Mouse (Mus musculus): Measurements from ENCODE around the gene Pacsin1.
"Not testable (repeated sequence)": the region's sequence is repeated elsewhere in the genome, so short reads cannot be mapped to it uniquely, and the experiment has no call there.

Gene Pacsin1

DNA sequence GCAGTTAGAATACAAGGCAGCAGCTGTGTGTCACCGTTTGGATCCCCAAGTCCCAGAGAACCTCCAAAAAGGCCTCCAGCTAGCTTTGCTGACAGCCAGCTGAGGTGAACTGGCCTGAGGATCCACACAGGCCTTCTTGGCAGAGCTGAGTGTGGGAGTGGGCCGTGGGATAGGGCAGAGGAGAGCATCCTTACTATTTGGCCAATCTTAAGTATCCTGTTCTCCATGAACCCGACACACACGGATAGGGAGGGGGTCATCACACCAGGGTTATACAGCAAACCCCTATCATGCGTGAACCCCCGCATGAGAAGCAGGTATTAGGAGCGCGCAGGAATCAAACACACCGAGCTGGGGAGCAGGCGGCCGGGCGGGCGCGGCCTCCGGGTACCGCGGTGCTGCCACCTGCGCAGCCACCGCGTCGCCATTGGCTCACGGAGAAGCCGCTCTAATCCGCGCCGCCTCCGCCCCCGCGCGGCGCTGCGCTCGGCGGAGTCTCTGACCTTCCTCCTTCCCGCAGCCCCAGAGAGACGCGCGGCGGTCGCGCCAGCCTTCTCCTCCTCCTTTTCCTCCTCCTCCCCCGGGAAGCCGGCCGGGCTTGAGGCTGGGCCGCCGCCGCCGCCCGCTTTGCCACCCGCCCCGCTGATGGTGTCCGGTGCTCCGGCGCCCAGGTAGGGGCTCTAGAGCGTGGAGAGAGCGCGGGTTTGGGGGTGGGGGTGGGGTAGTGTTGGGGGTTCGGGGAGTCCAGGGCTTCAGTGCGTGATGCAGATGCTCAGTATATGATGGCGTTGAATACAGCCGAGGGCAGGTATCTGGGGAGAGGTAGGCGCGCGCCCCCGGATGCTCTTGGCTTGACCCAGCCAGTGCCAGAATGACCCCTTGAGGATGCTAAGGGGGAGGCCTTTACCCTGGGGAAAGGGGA, at the start of gene Pacsin1:
Gene Pacsin1 (plus strand): TSS at position 421 of the 922 bp plus-strand sequence.
- DNase-seq: peak; percentile 93

DNA sequence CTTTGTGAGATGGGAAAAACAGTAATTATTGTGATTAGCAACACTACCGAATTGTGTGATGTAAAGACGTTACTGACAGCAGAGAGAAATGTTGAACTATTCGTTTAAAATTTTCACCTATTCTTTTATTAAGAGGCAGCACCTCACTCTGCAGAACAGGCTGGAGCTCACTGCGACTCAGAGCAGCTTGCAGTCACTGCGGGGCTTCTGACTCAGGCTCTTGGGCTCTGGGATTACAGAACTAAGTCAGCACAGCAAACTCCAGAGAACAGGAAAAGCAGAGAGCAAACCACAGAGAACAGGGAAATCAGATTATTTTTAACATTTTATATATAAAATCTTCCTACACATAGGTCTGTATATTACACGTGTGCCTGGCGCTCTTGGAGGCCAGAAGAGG, 45.7 kb upstream of the Pacsin1 start:
- DNase-seq: no peak

DNA sequence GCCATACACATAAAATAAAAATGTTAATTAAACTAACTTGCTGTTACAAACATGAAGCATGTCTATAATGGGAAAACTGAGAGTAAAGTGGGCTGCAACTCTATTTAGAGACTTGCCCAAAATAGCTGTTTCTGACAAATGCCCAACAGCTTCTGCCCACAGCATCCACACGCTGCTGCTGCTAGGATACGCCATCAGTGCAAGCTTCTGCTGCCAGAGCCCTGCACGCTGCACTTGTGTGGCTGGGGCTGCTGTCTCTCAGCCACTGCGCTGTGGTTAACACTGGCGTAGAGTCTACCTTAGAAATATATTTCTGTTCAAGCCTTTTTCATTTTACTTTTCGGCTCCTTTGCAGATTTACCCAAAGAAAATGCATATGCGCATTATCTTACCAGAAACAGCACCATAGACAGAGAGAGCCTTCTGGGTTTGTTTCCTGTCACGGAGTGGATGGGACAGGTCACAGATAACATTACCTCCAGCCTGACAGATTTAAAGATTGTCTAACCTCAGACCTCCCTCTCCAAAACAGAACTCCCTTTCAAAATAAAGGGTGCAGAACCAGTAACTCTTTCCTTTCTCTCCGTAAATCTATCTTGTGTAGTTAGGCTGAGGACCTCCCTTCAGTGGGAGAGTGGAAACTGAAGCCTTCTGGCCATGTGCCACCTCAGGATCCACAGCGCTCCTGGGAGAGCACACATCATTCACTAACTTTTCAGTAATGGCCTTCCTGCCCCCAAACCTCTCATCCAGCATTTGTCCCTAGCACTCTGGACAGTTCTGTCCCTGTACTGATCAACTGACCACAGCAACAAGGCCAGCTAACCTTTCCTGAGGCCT, 44.4 kb upstream of the Pacsin1 start:
- DNase-seq: no peak

DNA sequence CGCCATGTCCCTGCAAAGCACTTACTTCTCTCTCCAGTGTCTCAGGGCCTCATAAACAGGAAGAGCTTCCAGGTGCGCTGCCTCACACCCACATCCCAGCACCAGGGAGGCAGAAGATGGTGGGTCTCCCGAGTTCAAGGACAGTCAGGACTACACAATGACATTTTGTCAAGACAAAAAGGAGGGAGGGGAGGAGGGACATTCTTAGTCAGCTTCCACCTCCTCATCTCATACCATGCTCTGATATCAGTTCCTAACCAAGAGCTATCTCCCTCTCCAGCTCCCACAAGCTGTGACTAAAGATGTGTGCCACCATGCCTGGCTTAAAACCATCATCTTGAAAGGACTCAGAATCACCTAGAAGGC, 43.8 kb upstream of the Pacsin1 start:
- no peak for DNase-seq

DNA sequence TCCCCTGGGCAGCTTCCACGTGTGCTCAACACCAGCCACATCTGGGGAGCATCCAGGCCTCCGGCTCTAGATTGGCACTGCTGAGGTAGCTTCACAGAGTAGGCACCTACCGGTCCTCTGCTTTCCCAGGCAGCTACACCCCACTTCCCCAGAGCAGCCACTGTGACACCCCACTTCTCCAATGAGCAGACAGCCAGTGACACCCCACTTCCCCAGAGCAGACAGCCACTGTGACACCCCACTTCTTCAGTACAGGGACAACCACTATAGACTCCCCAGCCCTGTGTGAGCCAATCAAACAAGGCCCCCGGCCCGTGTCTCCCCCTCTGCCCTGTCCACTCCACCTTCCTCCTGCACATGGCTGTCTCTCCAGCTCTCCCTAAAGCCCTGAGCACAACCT, 43.3 kb upstream of the Pacsin1 start:
- DNase-seq: no peak

DNA sequence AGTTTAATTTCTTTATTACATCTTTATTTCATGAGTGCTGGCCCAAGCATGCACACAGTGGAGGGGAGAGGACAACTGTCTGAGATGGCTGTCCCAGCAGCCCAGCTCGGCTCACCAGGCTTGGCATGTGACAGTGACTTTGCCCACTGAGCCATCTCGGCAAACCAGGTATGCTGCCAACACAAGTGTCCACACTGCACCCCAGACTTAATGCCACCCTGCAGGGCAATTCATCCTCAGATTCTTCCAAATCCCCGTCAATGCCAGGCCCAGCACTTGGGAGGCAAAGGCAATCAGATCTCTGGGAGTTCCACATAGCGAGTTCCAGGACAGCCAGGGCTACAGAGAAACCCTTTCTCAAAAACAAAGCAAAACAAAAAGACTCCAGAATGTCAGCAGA, 42.3 kb upstream of the Pacsin1 start:
- DNase-seq: peak; percentile 69

DNA sequence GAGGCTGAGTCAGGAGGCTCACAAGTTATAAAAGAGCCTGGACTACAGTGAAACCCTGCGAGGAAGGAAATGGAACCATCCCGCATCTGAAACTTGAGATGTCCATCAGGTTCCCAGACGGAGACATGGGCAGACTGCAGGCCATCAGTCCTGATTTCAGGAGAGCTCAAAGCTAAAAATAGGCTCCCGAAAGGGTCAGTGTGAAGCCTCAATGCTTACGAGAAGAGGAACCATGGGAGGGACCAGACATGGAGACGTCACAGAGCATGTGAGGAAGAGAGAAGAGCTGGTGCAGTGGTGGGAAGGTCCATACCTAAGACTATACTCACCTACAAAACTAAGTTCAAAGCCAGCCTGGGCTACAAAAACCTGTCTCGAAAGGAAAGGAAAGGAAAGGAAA, 39.9 kb upstream of the Pacsin1 start:
- no peak for DNase-seq

DNA sequence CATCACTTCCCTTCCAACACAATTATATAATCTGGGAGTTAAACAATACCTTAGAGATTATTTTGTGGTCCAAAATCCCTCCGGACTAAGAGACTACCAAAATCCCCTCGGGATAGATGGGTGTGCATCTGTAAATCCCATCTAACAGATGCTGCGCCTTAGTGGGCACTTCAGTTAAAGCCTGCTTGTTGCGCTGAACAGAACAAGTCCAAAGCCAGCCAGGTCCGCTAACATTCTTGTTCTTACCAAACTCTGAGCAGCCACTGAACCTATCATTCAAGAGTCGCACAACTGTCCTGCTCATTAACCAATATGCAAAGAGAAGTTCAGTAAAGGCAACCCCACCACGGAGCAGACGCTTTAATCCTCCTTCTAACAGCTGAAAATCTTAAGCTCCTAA, 34.1 kb upstream of the Pacsin1 start:
- DNase-seq: no peak

DNA sequence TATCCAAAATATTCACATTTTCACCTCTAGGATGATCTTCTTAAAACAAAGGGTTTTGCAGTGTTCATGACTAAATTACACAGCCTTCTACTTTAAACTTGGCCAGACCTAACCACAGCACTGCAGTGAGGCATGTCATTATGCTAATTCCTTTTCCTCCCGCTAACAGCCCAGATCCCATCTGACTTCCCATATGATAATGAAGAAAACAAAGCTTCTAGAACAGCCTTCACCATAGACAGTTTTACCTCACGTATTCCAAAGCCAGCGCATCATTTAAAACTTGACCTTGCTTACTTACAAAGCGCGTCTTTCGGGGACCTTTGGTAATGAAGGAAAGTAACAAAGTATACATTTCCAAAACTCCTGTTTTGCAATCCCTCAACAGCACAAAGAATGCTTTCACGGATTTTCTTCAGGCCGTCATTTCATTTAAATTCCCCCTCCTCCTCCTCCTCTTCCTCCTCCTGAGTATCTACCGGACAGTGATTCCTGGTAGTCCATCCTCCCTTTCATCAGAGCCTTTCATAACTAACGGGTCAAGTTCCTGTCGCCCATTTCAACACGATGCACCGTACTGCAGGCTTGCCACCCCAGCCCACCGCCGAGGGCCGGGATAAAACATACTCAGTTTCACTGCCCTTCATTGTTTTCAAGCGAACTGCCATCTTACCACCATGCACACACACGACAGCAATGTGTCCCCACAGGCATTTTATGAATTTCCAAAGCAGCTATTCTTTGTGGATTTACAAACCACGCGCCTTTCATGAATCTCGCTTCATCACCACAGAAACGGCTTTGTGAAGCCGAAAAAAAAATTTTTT, 33.4 kb upstream of the Pacsin1 start:
- DNase-seq: no peak

DNA sequence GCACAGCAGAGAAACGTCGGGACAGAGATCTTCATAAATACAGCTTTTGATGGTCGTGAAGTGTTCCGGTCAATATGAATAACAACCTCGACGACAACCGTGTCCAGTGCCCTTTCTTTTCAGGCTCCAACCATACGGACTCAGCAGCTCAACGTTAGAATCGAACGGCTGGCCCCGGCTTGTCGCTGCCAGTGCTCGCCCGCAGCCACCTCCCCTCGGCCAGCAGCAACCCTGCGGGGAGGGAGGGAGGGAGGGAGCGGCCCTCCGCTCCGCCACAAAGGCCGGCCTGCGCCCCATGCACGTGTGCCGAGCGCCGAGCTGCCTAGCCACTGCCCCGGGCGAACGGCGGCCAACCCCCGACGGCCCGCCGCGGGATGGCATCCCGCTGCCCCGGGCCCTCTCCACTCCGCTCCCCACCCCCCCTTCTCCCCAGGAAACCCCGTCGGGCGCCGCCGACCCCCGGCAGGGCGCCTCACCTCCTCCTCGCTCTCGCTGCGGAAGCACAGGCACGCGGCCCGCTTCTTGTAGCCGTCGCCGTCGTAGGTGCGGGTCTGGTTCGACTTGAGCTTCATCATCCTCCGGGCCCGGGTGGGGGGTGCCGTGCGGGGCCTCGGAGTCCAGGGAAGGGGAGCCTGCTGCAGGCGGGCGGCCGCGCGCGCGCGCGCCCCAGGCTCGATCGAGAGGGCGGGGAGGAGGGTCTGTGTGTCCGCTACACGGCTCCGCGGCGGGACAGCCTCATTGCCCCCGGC, 32.5 kb upstream of the Pacsin1 start:
- DNase-seq: peak; percentile 70

DNA sequence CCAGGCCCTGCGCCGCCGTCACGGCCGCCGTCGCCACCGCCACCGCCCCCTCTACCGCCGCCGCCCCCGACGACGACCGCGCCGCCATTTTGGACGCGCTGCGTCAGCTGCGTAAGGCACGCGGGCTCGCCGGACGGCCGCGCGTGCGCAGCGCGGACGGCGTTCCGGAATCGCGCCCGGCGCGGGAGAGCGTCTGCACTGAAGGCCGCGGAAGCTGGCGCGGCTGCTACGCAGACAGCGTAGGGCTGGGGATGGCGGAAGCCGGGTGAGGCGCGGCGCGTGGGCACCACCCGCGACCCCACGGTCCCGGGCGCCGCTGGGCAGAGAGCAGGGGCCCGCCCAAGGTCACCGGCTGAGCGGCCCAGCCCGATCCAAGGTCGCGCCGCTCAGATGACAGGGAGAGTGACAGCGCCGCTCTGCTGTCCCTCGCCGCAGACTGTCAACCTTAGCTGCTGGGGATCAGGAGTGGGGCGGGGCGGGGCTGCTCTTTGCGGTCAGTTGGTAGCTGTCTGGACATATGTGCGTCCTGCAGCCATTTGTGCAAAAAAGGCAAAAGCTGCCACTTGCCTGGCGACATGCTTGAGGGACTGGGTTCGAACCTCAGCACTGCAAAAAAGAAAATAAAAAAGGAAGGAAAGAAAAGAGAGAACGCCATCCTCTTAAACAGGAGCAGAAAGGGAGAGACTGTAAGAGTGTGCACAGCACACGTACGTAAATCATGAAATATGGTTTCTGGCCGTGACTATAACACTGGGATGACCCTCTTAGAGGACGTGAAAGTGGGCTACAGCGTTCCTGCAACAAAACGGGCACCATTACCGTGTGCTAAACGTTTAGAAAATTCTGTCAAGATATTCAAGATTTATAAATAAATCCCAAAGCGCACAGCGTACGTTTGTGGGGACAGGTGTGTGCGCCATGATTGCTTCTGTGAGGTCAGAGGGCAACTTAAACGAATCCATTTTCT, 31.7 kb upstream of the Pacsin1 start, which contains the start of gene Nudt3:
Gene Nudt3 (minus strand): TSS at position 136 of the 967 bp plus-strand sequence.
- DNase-seq: peak; percentile 94

DNA sequence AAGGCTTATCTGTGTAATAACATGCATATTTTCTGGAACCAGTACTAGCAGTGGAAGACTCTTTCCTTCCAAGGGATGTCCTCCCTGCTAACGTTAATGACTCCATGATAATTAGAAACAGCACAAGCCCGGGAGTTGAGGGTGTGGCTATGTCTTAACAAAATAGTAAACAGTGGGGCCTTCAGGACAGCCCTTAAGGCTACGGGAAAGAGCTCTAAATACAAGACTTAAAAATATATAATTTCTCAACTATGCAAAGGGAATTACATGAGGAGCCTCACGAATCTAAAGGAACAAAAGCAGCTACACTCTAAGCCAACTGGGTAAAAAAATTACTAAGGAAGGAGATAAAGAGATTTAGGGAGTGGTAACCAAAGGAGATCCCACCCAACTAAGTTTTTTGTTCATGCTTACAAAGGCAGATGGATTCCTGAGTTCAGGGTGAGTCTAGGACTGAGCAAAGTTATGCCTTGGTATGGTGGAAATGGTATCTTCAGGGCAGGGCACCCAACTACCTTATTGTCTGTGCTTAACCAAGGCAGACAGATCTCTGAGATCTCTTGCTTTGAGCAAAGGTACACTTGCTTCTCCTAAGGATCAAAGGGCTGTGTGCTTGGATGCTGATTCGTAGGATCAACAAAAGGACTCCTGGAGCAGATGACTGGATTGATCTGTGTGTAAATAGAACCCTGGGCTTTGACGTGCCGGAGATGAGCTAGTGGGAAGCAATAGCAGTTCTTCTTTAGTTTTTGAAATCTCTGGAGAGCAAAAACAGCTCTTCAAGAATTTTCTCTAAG, 29.7 kb upstream of the Pacsin1 start:
- no peak for DNase-seq

DNA sequence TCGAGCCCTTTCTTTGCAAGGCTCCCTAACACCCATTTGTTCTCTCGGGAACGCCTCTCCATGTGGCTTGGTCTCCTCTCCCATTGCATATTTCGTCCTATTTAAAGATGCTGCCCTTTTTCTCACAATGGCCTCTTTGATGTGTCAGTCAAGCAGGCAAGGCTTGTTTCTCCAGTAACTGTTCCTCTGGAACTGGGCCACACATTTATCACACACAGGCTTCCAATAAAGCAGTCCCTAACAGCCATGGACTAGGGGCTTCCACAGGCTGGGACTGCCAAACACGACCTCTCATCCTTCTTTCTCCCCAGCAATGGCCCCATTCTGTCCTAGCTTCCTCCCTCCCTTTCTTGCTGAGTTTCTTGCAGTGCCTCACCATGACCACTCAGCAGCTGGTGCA, 28.6 kb upstream of the Pacsin1 start:
- no peak for DNase-seq

DNA sequence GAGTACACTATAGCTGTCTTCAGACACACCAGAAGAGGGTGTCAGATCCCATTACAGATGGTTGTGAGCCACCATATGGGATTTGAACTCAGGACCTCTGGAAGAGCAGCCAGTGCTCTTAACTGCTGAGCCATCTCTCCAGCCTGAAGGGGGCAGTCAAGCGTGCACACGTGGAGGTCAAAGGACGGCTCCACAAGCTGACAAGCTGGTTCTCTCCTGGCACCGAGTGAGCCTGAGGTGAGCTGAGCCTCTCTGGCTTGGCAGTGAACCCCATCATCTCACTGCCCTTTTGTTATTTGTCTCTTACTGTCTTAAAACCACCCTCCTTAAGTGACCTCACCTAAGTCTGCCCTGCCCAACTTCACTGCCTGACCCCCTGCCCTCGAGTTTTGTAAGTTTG, 27.9 kb upstream of the Pacsin1 start:
- no peak for DNase-seq

DNA sequence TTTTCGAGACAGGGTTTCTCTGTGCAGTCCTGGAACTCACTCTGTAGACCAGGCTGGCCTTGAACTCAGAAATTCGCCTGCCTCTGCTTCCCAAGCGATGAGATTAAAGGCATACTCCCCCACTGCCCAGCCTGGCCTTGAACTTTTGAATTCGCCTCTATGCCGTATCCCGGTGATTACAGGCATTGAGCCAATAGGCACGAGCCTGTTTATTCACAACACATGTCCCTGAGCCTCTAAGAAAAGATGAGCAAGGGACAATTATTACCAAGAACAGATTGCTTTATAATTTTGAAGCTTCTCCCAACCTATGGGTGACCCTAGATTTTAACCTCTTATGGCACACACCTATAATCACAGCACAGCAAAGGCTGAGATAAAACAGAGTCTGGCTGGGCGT, 26.9 kb upstream of the Pacsin1 start:
- no peak for DNase-seq

DNA sequence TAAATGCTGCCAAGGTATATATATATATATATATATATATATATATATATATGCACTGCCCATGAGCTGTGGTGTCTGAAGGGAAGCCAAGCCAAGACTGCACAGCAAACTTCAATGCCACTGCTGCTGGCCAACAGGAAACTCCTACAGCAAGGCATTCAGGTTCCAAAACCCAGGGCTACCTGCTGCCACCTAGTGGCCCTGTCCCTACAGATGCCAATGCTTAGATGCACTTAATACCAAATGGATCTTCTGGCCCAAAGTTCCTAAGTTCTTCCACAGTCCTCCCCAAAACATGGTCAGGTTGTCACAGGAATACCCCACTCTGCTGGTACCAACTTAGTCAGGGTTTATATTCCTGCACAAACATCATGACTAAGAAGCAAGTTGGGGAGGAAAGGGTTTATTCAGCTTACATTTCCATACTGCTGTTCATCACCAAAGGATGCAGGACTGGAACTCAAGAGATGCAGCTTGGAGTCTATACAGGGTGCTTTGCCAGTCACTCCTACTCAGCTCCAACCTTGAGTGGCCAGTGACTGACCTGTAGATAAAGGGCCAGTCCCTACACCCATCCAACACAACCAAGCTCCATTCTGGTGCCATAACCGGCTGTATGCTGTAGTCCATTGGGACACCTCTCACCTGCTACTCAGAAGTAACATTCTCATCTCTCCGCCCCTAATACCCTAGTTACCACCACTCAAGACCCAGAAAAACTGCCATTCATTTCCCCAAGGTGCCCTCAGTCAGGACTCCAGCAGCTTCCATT, 25.9 kb upstream of the Pacsin1 start:
- DNase-seq: peak; percentile 79

DNA sequence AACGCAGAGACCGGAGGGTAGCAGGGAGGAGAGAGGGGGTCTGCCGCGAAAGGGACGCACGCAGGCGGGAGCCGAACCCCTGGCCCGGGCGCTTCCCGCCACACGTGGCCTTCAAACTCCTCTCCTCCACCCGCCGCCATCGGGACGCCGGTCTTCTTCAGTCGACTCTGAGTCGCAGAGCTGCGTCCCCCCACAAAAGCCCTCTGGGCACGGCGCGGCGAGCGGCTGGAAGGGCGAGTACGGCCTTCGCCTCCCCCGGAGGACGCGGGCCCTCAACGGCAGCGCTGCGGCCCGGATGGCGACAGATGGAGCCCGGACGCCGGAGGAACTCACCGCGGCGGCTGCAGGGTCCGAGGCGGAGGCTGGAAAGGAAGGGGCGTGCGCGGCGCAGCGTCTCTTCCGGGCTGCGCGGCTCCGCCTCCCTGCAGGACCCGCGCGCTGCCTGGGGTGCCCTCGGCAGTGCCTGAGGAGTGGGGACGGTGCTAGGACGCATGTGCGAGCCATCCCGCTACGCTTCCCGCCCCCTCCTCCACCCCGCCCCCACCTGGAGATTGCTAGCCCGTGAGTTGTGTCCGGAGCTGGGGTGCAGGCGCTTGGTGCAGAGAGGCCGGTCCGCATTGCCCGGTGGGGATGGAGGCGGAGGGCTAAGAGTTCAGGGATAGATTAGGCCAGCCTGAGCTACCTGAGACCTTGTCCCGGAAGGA, 20.3 kb upstream of the Pacsin1 start, which contains the start of gene RPS10-NUDT3:
Gene RPS10-NUDT3 (minus strand): TSS at position 352 of the 704 bp plus-strand sequence.
- peak; percentile 92 for DNase-seq

DNA sequence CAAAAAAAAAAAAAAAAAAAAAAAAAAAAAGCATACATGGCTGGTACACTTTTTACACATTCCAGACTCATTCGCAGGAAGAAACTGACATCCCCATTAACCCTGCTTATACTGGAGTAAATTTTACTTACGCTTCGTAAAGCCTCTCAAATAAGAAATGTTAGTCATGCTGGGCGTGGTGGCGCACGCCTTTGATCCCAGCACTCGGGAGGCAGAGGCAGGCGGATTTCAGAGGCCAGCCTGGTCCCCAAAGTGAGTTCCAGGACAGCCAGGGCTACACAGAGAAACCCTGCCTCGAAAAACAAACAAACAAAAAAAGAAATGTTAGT, 19.8 kb upstream of the Pacsin1 start:
- not testable (repeated sequence) for DNase-seq

Data from cerebellum, adult 9-11 months (tissue).